Mouse (Mus musculus): Measurements from ENCODE around the gene Gm9945. TPM values are rescaled to one million over a fixed set of nuclear protein-coding genes. Genes with fewer than 3 reads are reported as not detected.
A peak's percentile ranks its signal among the peaks of the same experiment; 100 is the strongest.

Gm9945 gene
- total and polyA plus RNA-seq, 3 experiments: not detected

DNA sequence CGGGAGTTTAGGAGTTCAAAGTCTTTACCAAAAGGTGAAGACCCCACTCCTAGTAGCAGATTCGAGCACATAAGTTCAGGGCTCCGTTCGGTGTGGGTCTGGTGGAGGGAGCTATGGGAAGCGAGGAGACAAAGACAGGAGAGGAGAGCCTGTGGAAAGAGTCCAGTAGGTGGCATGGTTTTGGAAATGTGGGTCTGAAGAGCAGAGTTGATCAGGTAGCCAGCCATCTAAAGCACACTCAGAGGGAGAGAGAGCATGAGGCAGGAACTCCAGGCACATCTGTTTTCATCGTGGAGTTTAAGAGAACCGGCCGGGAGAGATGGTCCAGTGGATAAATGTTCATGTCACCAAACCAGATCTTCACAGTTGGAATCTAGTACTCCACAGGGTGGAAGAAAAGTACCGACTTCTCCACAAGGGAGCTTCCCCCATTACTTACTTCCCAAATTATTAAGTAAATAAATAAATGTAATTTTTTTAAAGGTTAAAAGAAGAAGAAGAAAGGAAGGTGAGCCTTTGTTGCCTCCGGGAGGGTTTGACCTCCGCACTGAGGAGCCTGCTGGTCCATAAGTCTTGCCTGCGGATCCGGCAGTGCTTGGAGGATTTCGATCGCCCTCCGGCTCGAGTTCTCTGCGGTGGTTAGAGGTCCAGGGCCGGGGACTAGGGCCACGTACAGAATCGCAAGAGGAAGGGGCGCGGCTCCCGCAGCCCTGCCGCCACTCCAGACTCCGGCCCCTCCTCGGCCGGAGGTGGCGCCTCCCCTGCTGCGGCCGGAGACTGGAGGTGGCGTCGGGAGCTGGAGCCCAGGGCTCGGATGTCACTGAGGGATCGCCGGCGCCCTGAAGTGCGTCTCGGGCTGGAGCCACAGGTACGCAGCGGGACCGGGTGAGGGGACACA lies 23.2 kb upstream of the Gm9945 start, which contains the start of the genes Gm10447 and Shroom1:
Gene Gm10447 (minus strand): TSS at position 637 of the 898 bp plus-strand sequence.
Gene Shroom1 (plus strand): TSS at position 732 of the 898 bp plus-strand sequence.
- Histone ChIP-seq H3K27me3 (ENCODE audit: control insufficient read depth, insufficient read depth, low read length) (no peaks in the 10 kb centered on the region), H3K36me3 (ENCODE audit: control insufficient read depth, insufficient read depth, low read length) (no peaks in the 10 kb centered on the region), H3K9ac (ENCODE audit: low read depth, low read length) (peak within 1 kb of the TSS; percentile 76), H3K4me1 (ENCODE audit: control insufficient read depth, insufficient read depth, low read length) (peaks cover 2% of the 10 kb centered on the region), H3K4me3 (peak within 1 kb of the TSS; percentile 58), H3K79me2 (replicated peaks; ENCODE audit: control insufficient read depth, insufficient read depth, low read length) (no peaks in the 10 kb centered on the region), H3K27ac (peak within 1 kb of the TSS; percentile 54)
- TF ChIP-seq CTCF (IDR thresholded peaks at IDR 0.05) (peak; percentile 70), POLR2A (IDR thresholded peaks at IDR 0.05; ENCODE audit: insufficient read depth, low read depth, low read length) (peak; percentile 32), EP300 (IDR thresholded peaks at IDR 0.05; ENCODE audit: insufficient read depth, low read depth, low read length) (no peak)
- intact Hi-C loops (cut with DNase I): no loop called here
- peak; percentile 76 to 78 for DNase-seq
- 4% methylated on average over 42 of the region's 42 CpGs for WGBS

GRCm38 (mm10) chr11:53457372-53457954 lies 22.5 kb upstream of the Gm9945 start:
- WGBS: 18% methylated on average over 29 of the region's 29 CpGs
- H3K27ac ChIP-seq: peak overlapping the region; percentile 17

GRCm38 (mm10) chr11:53458996-53459395 lies 21.0 kb upstream of the Gm9945 start:
- 71% methylated on average over 3 of the region's 3 CpGs for WGBS
- H3K4me1 ChIP-seq (ENCODE audit: control insufficient read depth, insufficient read depth, low read length): peaks cover 2% of the 10 kb centered on the region
- TF ChIP-seq EP300 (IDR thresholded peaks at IDR 0.05; ENCODE audit: insufficient read depth, low read depth, low read length) (no peak), POLR2A (IDR thresholded peaks at IDR 0.05; ENCODE audit: insufficient read depth, low read depth, low read length) (no peak), CTCF (IDR thresholded peaks at IDR 0.05) (no peak)

More at GRCm38 (mm10) chr11:53457372-53457954, 22.5 kb upstream of the Gm9945 start:
- no peaks in the 10 kb centered on the region for H3K36me3 ChIP-seq (ENCODE audit: control insufficient read depth, insufficient read depth, low read length)
- intact Hi-C loops (cut with DNase I): no loop called here
- no peaks in the 10 kb centered on the region for H3K27me3 ChIP-seq (ENCODE audit: control insufficient read depth, insufficient read depth, low read length)
- no peaks in the 10 kb centered on the region for H3K79me2 ChIP-seq (replicated peaks; ENCODE audit: control insufficient read depth, insufficient read depth, low read length)
- no peak for TF ChIP-seq EP300 (IDR thresholded peaks at IDR 0.05; ENCODE audit: insufficient read depth, low read depth, low read length)
- TF ChIP-seq POLR2A (IDR thresholded peaks at IDR 0.05; ENCODE audit: insufficient read depth, low read depth, low read length): no peak
- peak; percentile 33 for TF ChIP-seq CTCF (IDR thresholded peaks at IDR 0.05)
- H3K9ac ChIP-seq (ENCODE audit: low read depth, low read length): peak overlapping the region; percentile 76
- no peak for DNase-seq
- peak overlapping the region; percentile 58 for H3K4me3 ChIP-seq
- peaks cover 2% of the 10 kb centered on the region for H3K4me1 ChIP-seq (ENCODE audit: control insufficient read depth, insufficient read depth, low read length)

DNA sequence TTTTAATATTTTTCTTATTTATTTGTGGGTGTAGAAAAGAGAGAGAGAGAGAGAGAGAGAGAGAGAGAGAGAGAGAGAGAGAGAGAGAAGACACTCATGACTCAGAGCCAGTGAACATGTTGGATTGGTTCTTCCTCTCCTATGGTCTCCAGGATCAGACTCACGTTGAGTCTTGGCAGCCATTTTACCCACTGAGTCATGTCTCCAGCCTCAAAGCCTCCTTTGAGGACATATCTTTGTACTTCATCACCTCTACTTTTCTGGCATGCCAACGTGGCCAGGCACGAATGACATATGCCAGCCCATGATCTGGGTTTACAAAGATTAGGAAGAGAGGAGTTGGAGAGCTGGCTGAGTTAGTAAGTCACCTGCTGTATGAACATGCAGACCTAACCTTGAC lies 19.8 kb upstream of the Gm9945 start:
- H3K79me2 ChIP-seq (replicated peaks; ENCODE audit: control insufficient read depth, insufficient read depth, low read length): no peaks in the 10 kb centered on the region
- no peak overlapping the region for H3K27ac ChIP-seq
- H3K4me3 ChIP-seq: no peak overlapping the region
- H3K4me1 ChIP-seq (ENCODE audit: control insufficient read depth, insufficient read depth, low read length): peaks cover 2% of the 10 kb centered on the region
- H3K27me3 ChIP-seq (ENCODE audit: control insufficient read depth, insufficient read depth, low read length): 0 out of 2 replicates have a peak, but pooled peaks cover 2% of the 10 kb centered on the region
- TF ChIP-seq CTCF (IDR thresholded peaks at IDR 0.05) (no peak), POLR2A (IDR thresholded peaks at IDR 0.05; ENCODE audit: insufficient read depth, low read depth, low read length) (no peak), EP300 (IDR thresholded peaks at IDR 0.05; ENCODE audit: insufficient read depth, low read depth, low read length) (no peak)
- no peak for DNase-seq
- H3K9ac ChIP-seq (ENCODE audit: low read depth, low read length): no peak overlapping the region
- 60% methylated on average over 3 of the region's 3 CpGs for WGBS
- intact Hi-C loops (cut with DNase I): no loop called here
- no peaks in the 10 kb centered on the region for H3K36me3 ChIP-seq (ENCODE audit: control insufficient read depth, insufficient read depth, low read length)

More at GRCm38 (mm10) chr11:53458996-53459395, 21.0 kb upstream of the Gm9945 start:
- Histone ChIP-seq H3K9ac (ENCODE audit: low read depth, low read length) (no peak overlapping the region), H3K79me2 (replicated peaks; ENCODE audit: control insufficient read depth, insufficient read depth, low read length) (no peaks in the 10 kb centered on the region), H3K36me3 (ENCODE audit: control insufficient read depth, insufficient read depth, low read length) (no peaks in the 10 kb centered on the region), H3K27ac (no peak overlapping the region), H3K4me3 (no peak overlapping the region), H3K27me3 (ENCODE audit: control insufficient read depth, insufficient read depth, low read length) (0 out of 2 replicates have a peak, but pooled peaks cover 2% of the 10 kb centered on the region)
- no peak for DNase-seq
- intact Hi-C loops (cut with DNase I): no loop called here

DNA sequence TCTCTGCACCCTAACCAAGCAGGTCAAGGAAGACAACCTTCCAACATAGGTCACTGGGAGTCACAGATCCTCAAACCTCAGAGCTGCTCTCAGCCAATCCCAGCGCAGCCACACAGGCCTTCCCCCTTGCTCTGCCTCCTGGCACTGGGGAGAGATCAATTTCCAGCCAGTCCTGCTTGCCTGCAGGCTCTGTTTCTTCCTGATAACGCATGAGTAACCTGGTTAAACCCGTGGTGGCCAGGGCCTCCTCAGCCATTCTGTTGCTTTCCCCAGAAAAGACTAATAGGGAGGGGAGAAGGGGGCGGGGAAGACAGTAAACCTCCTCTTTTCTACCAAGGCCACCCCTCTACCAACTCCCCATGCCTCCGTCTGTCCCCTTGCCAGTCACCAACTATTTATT lies 18.2 kb upstream of the Gm9945 start:
- WGBS: 62% methylated on average over 5 of the region's 5 CpGs
- no peaks in the 10 kb centered on the region for H3K79me2 ChIP-seq (replicated peaks; ENCODE audit: control insufficient read depth, insufficient read depth, low read length)
- intact Hi-C loops (cut with DNase I): no loop called here
- no peaks in the 10 kb centered on the region for H3K36me3 ChIP-seq (ENCODE audit: control insufficient read depth, insufficient read depth, low read length)
- peaks cover 1% of the 10 kb centered on the region; the same call in 1 of the 2 replicates for H3K4me1 ChIP-seq (ENCODE audit: control insufficient read depth, insufficient read depth, low read length)
- TF ChIP-seq EP300 (IDR thresholded peaks at IDR 0.05; ENCODE audit: insufficient read depth, low read depth, low read length): no peak
- H3K9ac ChIP-seq (ENCODE audit: low read depth, low read length): no peak overlapping the region
- no peak for DNase-seq
- no peak overlapping the region for H3K4me3 ChIP-seq
- H3K27ac ChIP-seq: no peak overlapping the region
- 0 out of 2 replicates have a peak, but pooled peaks cover 2% of the 10 kb centered on the region for H3K27me3 ChIP-seq (ENCODE audit: control insufficient read depth, insufficient read depth, low read length)

Measured in heart, adult 2 months (tissue).